Mouse (Mus musculus) C2C12 (cell line): ENCODE results near the gene Uox. TPM values are rescaled to one million over a fixed set of nuclear protein-coding genes. Genes with fewer than 3 reads are reported as not detected.

ENCODE experiments used
- H3K27me3 ChIP-seq: one replicate; pipeline ENCODE4 v1.6.1; 2011; ENCODE audit not compliant: control insufficient read depth, insufficient read depth, insufficient read length
- H3K36me3 ChIP-seq: one replicate; pipeline ENCODE4 v1.6.1; 2011; ENCODE audit not compliant: control insufficient read depth, insufficient read depth
- H3K4me3 ChIP-seq: one replicate; pipeline ENCODE4 v1.5.1; 2011; ENCODE audit warnings: mild to moderate bottlenecking, control low read depth; ENCODE audit not compliant: poor library complexity, insufficient read depth, severe bottlenecking
- H3K79me2 ChIP-seq: one replicate; pipeline ENCODE4 v1.6.1; 2011; ENCODE audit not compliant: control insufficient read depth, insufficient read depth
- H3K79me3 ChIP-seq: one replicate; pipeline ENCODE4 v1.6.1; 2011; ENCODE audit warnings: low read depth, control low read depth
- H3ac ChIP-seq: one replicate; pipeline ENCODE3; 2011; ENCODE audit warnings: low read depth; ENCODE audit not compliant: control insufficient read depth, insufficient read length
- CEBPB ChIP-seq: IDR thresholded peaks from one replicate; pipeline ENCODE4 v1.6.1; 2011; ENCODE audit warnings: low read depth, mild to moderate bottlenecking, control low read depth, moderate library complexity
- CTCF ChIP-seq: IDR thresholded peaks from one replicate; pipeline ENCODE4 v1.5.1; 2011; ENCODE audit not compliant: control insufficient read depth, insufficient read depth, insufficient read length
- FOSL1 ChIP-seq: IDR thresholded peaks from one replicate; pipeline ENCODE4 v1.8.0; 2011; ENCODE audit warnings: mild to moderate bottlenecking, low read length; ENCODE audit not compliant: poor library complexity, insufficient read depth, severe bottlenecking
- MAX ChIP-seq: IDR thresholded peaks from one replicate; pipeline ENCODE4 v1.6.1; 2011; ENCODE audit warnings: mild to moderate bottlenecking, control low read depth
- MYOD1 ChIP-seq: IDR thresholded peaks from one replicate; pipeline ENCODE4 v1.6.1; 2011; ENCODE audit warnings: low read depth; ENCODE audit not compliant: control insufficient read depth, insufficient read length
- MYOG ChIP-seq: IDR thresholded peaks from one replicate; pipeline ENCODE4 v1.6.1; 2011; ENCODE audit not compliant: control insufficient read depth, insufficient read length; ENCODE audit errors: extremely low read depth
- USF1 ChIP-seq: IDR thresholded peaks from one replicate; pipeline ENCODE4 v1.6.1; 2011; ENCODE audit warnings: low read depth, mild to moderate bottlenecking, control low read depth, moderate library complexity
- polyA plus RNA-seq: library from polyadenylated mRNA; unstranded; fragments of >200 nt; fragmentation: generic; extraction: Trizol; gene quantifications from one replicate; pipeline ENCODE4 v1.2.1, GENCODE M21; 2012; ENCODE audit warnings: missing spikeins

Gene Uox
- polyA plus RNA-seq, 1 experiment = not detected

GRCm38 (mm10) chr3:146661907-146662306, 91.7 kb downstream of the Uox start:
- Histone ChIP-seq H3K27me3 (no peaks in the 10 kb centered on the region), H3K79me2 (no peaks in the 10 kb centered on the region), H3ac (no peak overlapping the region), H3K4me3 (no peak overlapping the region), H3K36me3 (no peaks in the 10 kb centered on the region), H3K79me3 (no peaks in the 10 kb centered on the region)
- TF ChIP-seq FOSL1 (no peak), CTCF (no peak), MYOG (no peak), USF1 (no peak), MYOD1 (no peak), CEBPB (no peak), MAX (no peak)

GRCm38 (mm10) chr3:146671121-146671520, 100.9 kb downstream of the Uox start:
- H3K4me3 ChIP-seq = no peak overlapping the region
- no peaks in the 10 kb centered on the region for H3K79me3 ChIP-seq
- no peaks in the 10 kb centered on the region for H3K36me3 ChIP-seq
- no peaks in the 10 kb centered on the region for H3K27me3 ChIP-seq
- H3K79me2 ChIP-seq = no peaks in the 10 kb centered on the region
- no peak for TF ChIP-seq MAX
- no peak for TF ChIP-seq CEBPB
- no peak for TF ChIP-seq MYOD1
- no peak for TF ChIP-seq FOSL1
- no peak for TF ChIP-seq MYOG
- no peak for TF ChIP-seq USF1
- no peak for TF ChIP-seq CTCF
- no peak overlapping the region for H3ac ChIP-seq

GRCm38 (mm10) chr3:146675101-146675500, 104.9 kb downstream of the Uox start:
- Histone ChIP-seq H3K79me2 (no peaks in the 10 kb centered on the region), H3K27me3 (no peaks in the 10 kb centered on the region), H3K36me3 (no peaks in the 10 kb centered on the region), H3K79me3 (no peaks in the 10 kb centered on the region), H3ac (no peak overlapping the region), H3K4me3 (no peak overlapping the region)
- TF ChIP-seq MAX = no peak
- no peak for TF ChIP-seq CEBPB
- no peak for TF ChIP-seq CTCF
- TF ChIP-seq MYOD1 = no peak
- no peak for TF ChIP-seq FOSL1
- TF ChIP-seq USF1 = no peak
- TF ChIP-seq MYOG = no peak

GRCm38 (mm10) chr3:146676193-146676592, 106.0 kb downstream of the Uox start:
- H3ac ChIP-seq = no peak overlapping the region
- no peaks in the 10 kb centered on the region for H3K79me3 ChIP-seq
- H3K79me2 ChIP-seq = no peaks in the 10 kb centered on the region
- no peaks in the 10 kb centered on the region for H3K27me3 ChIP-seq
- TF ChIP-seq USF1 (peak; percentile 86), CTCF (no peak)
- no peaks in the 10 kb centered on the region for H3K36me3 ChIP-seq
- H3K4me3 ChIP-seq = no peak overlapping the region

- H3K4me3 ChIP-seq = no peak overlapping the region
- no peaks in the 10 kb centered on the region for H3K36me3 ChIP-seq
- H3ac ChIP-seq = no peak overlapping the region
- no peaks in the 10 kb centered on the region for H3K79me3 ChIP-seq
- no peaks in the 10 kb centered on the region for H3K27me3 ChIP-seq
- no peaks in the 10 kb centered on the region for H3K79me2 ChIP-seq
- no peak for TF ChIP-seq MAX
- no peak for TF ChIP-seq USF1
Observed at GRCm38 (mm10) chr3:146679646-146680045, 109.4 kb downstream of the Uox start.

GRCm38 (mm10) chr3:146680625-146681024, 110.4 kb downstream of the Uox start:
- no peaks in the 10 kb centered on the region for H3K27me3 ChIP-seq
- H3ac ChIP-seq = no peak overlapping the region
- no peaks in the 10 kb centered on the region for H3K79me3 ChIP-seq
- no peaks in the 10 kb centered on the region for H3K36me3 ChIP-seq
- no peak for TF ChIP-seq CTCF
- no peak for TF ChIP-seq FOSL1
- no peak for TF ChIP-seq CEBPB
- no peak for TF ChIP-seq MYOD1
- no peak for TF ChIP-seq USF1
- TF ChIP-seq MAX = no peak
- TF ChIP-seq MYOG = no peak
- H3K79me2 ChIP-seq = no peaks in the 10 kb centered on the region
- no peak overlapping the region for H3K4me3 ChIP-seq

- Histone ChIP-seq H3ac (no peak overlapping the region), H3K4me3 (no peak overlapping the region), H3K36me3 (no peaks in the 10 kb centered on the region), H3K79me2 (no peaks in the 10 kb centered on the region), H3K27me3 (no peaks in the 10 kb centered on the region), H3K79me3 (no peaks in the 10 kb centered on the region)
- no peak for TF ChIP-seq CTCF
- TF ChIP-seq FOSL1 = no peak
- no peak for TF ChIP-seq MYOD1
- no peak for TF ChIP-seq CEBPB
- no peak for TF ChIP-seq MAX
- no peak for TF ChIP-seq USF1
- no peak for TF ChIP-seq MYOG
Observed at GRCm38 (mm10) chr3:146681696-146682095, 111.5 kb downstream of the Uox start.

Other genes starting within 250 kb of the Uox start
- 9.5 TPM for gene Ssx2ip, start 165.8 kb upstream of the Uox start, polyA plus RNA-seq
- 1.5 TPM for gene Ctbs, start 120.6 kb upstream of the Uox start, polyA plus RNA-seq
- gene Spata1, start 70.7 kb upstream of the Uox start, polyA plus RNA-seq = 0.56 TPM
- 342 TPM for gene Gng5, start 70.6 kb upstream of the Uox start, polyA plus RNA-seq
- gene Rpf1, start 49.0 kb upstream of the Uox start, polyA plus RNA-seq = 19.5 TPM
- not detected for gene Dnase2b, start 45.2 kb downstream of the Uox start, polyA plus RNA-seq
- not detected for gene 4930503B20Rik, start 80.9 kb downstream of the Uox start, polyA plus RNA-seq
- 0.06 TPM for gene Samd13, start 115.2 kb downstream of the Uox start, polyA plus RNA-seq
- gene Prkacb, start 242.6 kb downstream of the Uox start, polyA plus RNA-seq = 15.1 TPM